Mouse (Mus musculus) cortical plate, adult 2 months (tissue): ENCODE results near the gene Tgoln1.

ENCODE experiments used
- CTCF ChIP-seq: fragments of 200-500 bp; IDR thresholded peaks from 2 replicates; pipeline ENCODE4 v1.5.1; 2011; ENCODE audit warnings: mild to moderate bottlenecking, control low read depth, low read length; ENCODE audit not compliant: insufficient read depth; ENCODE audit errors: extremely low read depth
- POLR2A ChIP-seq: fragments of 200-500 bp; IDR thresholded peaks from 2 replicates; pipeline ENCODE4 v1.6.1; 2011; ENCODE audit warnings: mild to moderate bottlenecking, low read length, control low read depth; ENCODE audit not compliant: insufficient read depth; ENCODE audit errors: extremely low read depth

- TF ChIP-seq CTCF: no peak
- TF ChIP-seq POLR2A: no peak
These were observed 27.8 kb upstream of the Tgoln1 start for GRCm38 (mm10) chr6:72644576-72644975.
